Mouse (Mus musculus): ENCODE results near the gene Dcdc2a. TPM values are rescaled to one million over a fixed set of nuclear protein-coding genes. Genes with fewer than 3 reads are reported as not detected.

The Dcdc2a gene
- polyA plus RNA-seq, 1 experiment, result 0.06 TPM

GRCm38 (mm10) chr13:25186436-25187325, 130.9 kb downstream of the Dcdc2a start:
- TF ChIP-seq CTCF (IDR thresholded peaks at IDR 0.05; ENCODE audit: extremely low read depth, insufficient read depth, insufficient read length, insufficient replicate concordance) (no peak), POLR2A (IDR thresholded peaks at IDR 0.05; ENCODE audit: low read depth, low read length) (no peak)
- no peaks in the 10 kb centered on the region for H3K4me1 ChIP-seq (ENCODE audit: control insufficient read depth, insufficient read depth, insufficient read length)
- WGBS, result 56% methylated on average over 7 of the region's 7 CpGs

GRCm38 (mm10) chr13:25187326-25187710, 131.5 kb downstream of the Dcdc2a start:
- Histone ChIP-seq H3K27ac (ENCODE audit: insufficient read depth, low read length) (no peak overlapping the region), H3K27me3 (ENCODE audit: control insufficient read depth, insufficient read depth, low read length) (no peaks in the 10 kb centered on the region), H3K36me3 (ENCODE audit: control insufficient read depth, insufficient read depth, low read length) (no peaks in the 10 kb centered on the region), H3K4me1 (ENCODE audit: control insufficient read depth, insufficient read depth, insufficient read length) (no peaks in the 10 kb centered on the region), H3K4me3 (ENCODE audit: extremely low read depth, insufficient read depth, insufficient read length) (no peak overlapping the region)
- DNase-seq (ENCODE audit: low read depth in 1 of 2, low spot score in 2 of 2), result no peak
- WGBS, result 16% methylated on average over 6 of the region's 6 CpGs
- TF ChIP-seq POLR2A (IDR thresholded peaks at IDR 0.05; ENCODE audit: low read depth, low read length) (no peak), CTCF (IDR thresholded peaks at IDR 0.05; ENCODE audit: extremely low read depth, insufficient read depth, insufficient read length, insufficient replicate concordance) (no peak)

More at GRCm38 (mm10) chr13:25186436-25187325, 130.9 kb downstream of the Dcdc2a start:
- no peaks in the 10 kb centered on the region for H3K27me3 ChIP-seq (ENCODE audit: control insufficient read depth, insufficient read depth, low read length)
- H3K4me3 ChIP-seq (ENCODE audit: extremely low read depth, insufficient read depth, insufficient read length), result no peak overlapping the region
- no peak for DNase-seq (ENCODE audit: low read depth in 1 of 2, low spot score in 2 of 2)
- no peak overlapping the region for H3K27ac ChIP-seq (ENCODE audit: insufficient read depth, low read length)
- no peaks in the 10 kb centered on the region for H3K36me3 ChIP-seq (ENCODE audit: control insufficient read depth, insufficient read depth, low read length)

GRCm38 (mm10) chr13:25189419-25190144, 133.8 kb downstream of the Dcdc2a start:
- H3K4me3 ChIP-seq (ENCODE audit: extremely low read depth, insufficient read depth, insufficient read length), result no peak overlapping the region
- TF ChIP-seq CTCF (IDR thresholded peaks at IDR 0.05; ENCODE audit: extremely low read depth, insufficient read depth, insufficient read length, insufficient replicate concordance) (no peak), POLR2A (IDR thresholded peaks at IDR 0.05; ENCODE audit: low read depth, low read length) (no peak)
- H3K27me3 ChIP-seq (ENCODE audit: control insufficient read depth, insufficient read depth, low read length), result no peaks in the 10 kb centered on the region
- 82% methylated on average over 11 of the region's 11 CpGs for WGBS
- H3K4me1 ChIP-seq (ENCODE audit: control insufficient read depth, insufficient read depth, insufficient read length), result no peaks in the 10 kb centered on the region
- no peaks in the 10 kb centered on the region for H3K36me3 ChIP-seq (ENCODE audit: control insufficient read depth, insufficient read depth, low read length)
- H3K27ac ChIP-seq (ENCODE audit: insufficient read depth, low read length), result no peak overlapping the region
- DNase-seq (ENCODE audit: low read depth in 1 of 2, low spot score in 2 of 2), result no peak

- DNase-seq (ENCODE audit: low read depth in 1 of 2, low spot score in 2 of 2), result no peak
- WGBS, result 69% methylated on average over 3 of the region's 3 CpGs
Observed at GRCm38 (mm10) chr13:25190218-25190617, 134.4 kb downstream of the Dcdc2a start.

GRCm38 (mm10) chr13:25195706-25196105, 139.9 kb downstream of the Dcdc2a start:
- Histone ChIP-seq H3K4me1 (ENCODE audit: control insufficient read depth, insufficient read depth, insufficient read length) (no peaks in the 10 kb centered on the region), H3K4me3 (ENCODE audit: extremely low read depth, insufficient read depth, insufficient read length) (no peak overlapping the region), H3K27me3 (ENCODE audit: control insufficient read depth, insufficient read depth, low read length) (no peaks in the 10 kb centered on the region), H3K36me3 (ENCODE audit: control insufficient read depth, insufficient read depth, low read length) (no peaks in the 10 kb centered on the region), H3K27ac (ENCODE audit: insufficient read depth, low read length) (no peak overlapping the region)
- 90% methylated on average over 10 of the region's 10 CpGs for WGBS
- DNase-seq (ENCODE audit: low read depth in 1 of 2, low spot score in 2 of 2), result no peak
- no peak for TF ChIP-seq POLR2A (IDR thresholded peaks at IDR 0.05; ENCODE audit: low read depth, low read length)
- no peak for TF ChIP-seq CTCF (IDR thresholded peaks at IDR 0.05; ENCODE audit: extremely low read depth, insufficient read depth, insufficient read length, insufficient replicate concordance)

More at GRCm38 (mm10) chr13:25190218-25190617, 134.4 kb downstream of the Dcdc2a start:
- Histone ChIP-seq H3K4me3 (ENCODE audit: extremely low read depth, insufficient read depth, insufficient read length) (no peak overlapping the region), H3K27me3 (ENCODE audit: control insufficient read depth, insufficient read depth, low read length) (no peaks in the 10 kb centered on the region), H3K36me3 (ENCODE audit: control insufficient read depth, insufficient read depth, low read length) (no peaks in the 10 kb centered on the region), H3K27ac (ENCODE audit: insufficient read depth, low read length) (no peak overlapping the region), H3K4me1 (ENCODE audit: control insufficient read depth, insufficient read depth, insufficient read length) (no peaks in the 10 kb centered on the region)
- TF ChIP-seq POLR2A (IDR thresholded peaks at IDR 0.05; ENCODE audit: low read depth, low read length) (no peak), CTCF (IDR thresholded peaks at IDR 0.05; ENCODE audit: extremely low read depth, insufficient read depth, insufficient read length, insufficient replicate concordance) (no peak)

- H3K4me3 ChIP-seq (ENCODE audit: extremely low read depth, insufficient read depth, insufficient read length), result no peak overlapping the region
- H3K4me1 ChIP-seq (ENCODE audit: control insufficient read depth, insufficient read depth, insufficient read length), result no peaks in the 10 kb centered on the region
- H3K27me3 ChIP-seq (ENCODE audit: control insufficient read depth, insufficient read depth, low read length), result no peaks in the 10 kb centered on the region
- TF ChIP-seq CTCF (IDR thresholded peaks at IDR 0.05; ENCODE audit: extremely low read depth, insufficient read depth, insufficient read length, insufficient replicate concordance), result no peak
- no peak for TF ChIP-seq POLR2A (IDR thresholded peaks at IDR 0.05; ENCODE audit: low read depth, low read length)
- no peak for DNase-seq (ENCODE audit: low read depth in 1 of 2, low spot score in 2 of 2)
- no peaks in the 10 kb centered on the region for H3K36me3 ChIP-seq (ENCODE audit: control insufficient read depth, insufficient read depth, low read length)
- H3K27ac ChIP-seq (ENCODE audit: insufficient read depth, low read length), result no peak overlapping the region
- WGBS, result 35% methylated on average over 3 of the region's 3 CpGs
Observed at GRCm38 (mm10) chr13:25199916-25200315, 144.1 kb downstream of the Dcdc2a start.

Data from spleen, adult 2 months (tissue).